Mouse (Mus musculus): ENCODE data around the gene Gimap8.
"Not testable (repeated sequence)": the region's sequence is repeated elsewhere in the genome, so short reads cannot be mapped to it uniquely, and the experiment has no call there.

Gimap8 gene

DNA sequence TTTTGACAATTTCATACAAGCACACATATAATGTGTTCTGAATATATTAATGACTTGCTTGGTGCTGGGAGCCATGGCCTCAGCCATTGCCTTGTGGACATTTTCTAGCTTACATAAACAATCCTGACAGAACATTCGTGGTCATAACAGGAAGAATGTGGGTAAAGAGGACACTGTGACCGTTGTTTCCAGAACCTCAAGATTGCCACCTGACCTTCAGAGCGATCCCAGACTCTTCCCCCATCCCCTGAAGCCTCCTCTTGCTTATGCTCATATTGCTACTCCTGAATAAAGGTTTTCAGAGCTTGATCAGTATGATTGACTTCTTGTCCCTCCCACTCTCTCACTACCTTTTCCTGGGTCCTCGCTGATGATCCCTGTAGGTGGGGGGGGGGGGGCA lies 31.4 kb downstream of the Gimap8 start:
- DNase-seq (ENCODE audit: low spot score in 2 of 2) = no peak

DNA sequence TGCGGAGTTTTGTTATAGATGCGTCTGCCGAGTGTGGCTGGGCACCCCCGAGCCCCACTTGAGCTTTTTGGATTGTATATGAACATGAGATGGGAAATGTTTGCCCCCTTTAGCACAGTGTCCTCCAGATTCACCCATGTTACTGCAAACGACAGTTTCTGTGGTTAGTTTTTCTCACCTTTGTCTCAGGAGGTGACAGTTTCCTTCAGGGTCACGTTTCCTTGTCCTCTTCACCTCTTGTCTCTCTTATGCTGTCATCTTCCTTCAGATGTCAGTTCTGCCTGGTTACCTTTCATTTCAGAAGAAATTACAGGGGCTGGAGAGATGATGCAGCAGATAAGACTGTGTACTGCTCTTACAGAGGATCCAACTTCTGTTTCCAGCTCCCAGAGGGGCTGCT lies 32.7 kb downstream of the Gimap8 start:
- DNase-seq (ENCODE audit: low spot score in 2 of 2) = peak in 1 of 2 experiments; percentile 72

DNA sequence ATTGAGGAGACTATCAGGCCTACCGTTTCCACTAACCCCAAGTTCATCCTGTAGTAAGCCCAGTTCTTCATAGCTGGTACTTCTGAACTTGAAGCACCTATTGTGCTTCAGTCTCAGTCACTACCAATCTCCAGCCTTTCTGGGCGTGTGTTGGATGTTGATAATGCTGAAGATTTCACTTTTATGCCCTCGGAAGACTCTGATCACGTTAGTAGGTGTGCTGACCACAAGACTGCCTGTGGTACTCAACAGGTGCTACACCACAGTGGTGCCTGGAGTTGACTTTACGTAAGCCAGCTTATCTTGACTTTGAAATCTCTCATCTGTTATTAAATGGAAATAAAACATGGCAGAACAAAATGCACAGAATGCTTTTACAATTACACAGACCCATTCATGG lies 33.4 kb downstream of the Gimap8 start:
- DNase-seq (ENCODE audit: low spot score in 2 of 2) = peak in 1 of 2 experiments; percentile 67

DNA sequence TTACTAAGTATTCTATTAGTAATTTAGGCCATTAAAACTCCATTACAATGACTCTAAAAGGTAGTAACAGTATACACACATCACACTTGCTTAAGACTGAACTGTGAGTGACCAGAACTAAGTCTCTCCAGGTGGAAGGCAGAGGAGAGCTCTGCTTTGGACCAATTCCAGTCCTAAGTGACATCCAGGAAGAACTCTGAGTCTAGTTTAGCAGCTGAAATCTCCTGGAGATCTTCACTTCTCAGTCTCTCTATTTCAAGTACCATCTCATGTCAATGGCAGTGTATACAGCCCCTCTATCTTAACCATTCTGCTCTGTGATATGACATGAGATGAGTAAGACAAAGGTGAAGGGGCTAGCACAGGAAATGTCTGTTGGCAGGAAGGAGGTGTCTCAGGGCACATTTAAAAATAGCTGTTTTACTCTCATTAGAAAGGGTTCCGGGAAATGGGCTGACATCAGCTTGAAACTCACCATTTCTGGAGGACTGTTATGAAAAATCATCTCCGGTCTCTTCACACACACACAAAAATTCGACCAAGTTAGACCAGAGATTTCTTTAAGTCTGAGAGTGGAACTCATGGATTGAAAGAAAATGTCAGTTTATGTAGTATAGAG lies 34.5 kb downstream of the Gimap8 start:
- peak; percentile 69 to 76 for DNase-seq (ENCODE audit: low spot score in 2 of 2)

DNA sequence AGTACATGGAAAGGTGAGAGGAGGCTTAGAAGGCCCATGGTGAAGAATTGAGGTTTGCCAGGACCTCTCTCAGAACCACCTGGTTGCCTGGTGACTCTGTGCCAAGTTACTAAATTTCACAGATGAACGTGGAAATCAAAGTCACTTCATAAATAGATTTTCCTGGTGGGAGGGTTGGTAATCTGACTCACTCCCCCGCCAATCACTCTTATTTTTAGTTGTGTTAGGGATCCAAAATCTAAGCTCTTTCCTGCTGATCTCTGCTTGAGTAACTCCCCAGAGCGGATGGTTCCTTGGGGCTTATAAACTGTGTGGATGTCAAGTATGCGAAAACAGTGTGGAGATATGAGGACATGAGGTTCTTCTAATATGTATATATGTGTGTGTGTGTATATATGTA lies 35.2 kb downstream of the Gimap8 start:
- DNase-seq (ENCODE audit: low spot score in 2 of 2) = no peak

DNA sequence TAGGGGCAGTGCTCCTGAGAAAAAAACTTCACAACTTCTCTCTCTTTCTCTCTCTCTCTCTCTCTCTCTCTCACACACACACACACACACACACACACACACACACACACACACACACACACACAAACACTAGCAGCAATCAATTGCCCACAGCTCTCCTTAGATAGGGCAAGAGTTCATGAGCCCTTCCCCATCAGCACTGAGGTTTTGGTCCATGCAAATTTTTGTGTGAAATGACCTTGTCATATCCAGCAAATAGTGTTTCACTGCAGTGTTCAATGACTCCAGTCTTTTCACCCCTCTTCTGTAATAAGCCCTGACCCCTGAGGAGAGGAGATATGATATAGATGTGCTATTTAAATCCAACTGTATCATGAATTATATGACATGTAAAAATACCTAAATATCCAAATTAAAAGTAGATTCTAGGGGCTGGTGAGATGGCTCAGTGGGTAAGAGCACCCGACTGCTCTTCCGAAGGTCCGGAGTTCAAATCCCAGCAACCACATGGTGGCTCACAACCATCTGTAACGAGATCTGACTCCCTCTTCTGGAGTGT lies 36.3 kb downstream of the Gimap8 start:
- DNase-seq (ENCODE audit: low spot score in 2 of 2) = not testable (repeated sequence)

DNA sequence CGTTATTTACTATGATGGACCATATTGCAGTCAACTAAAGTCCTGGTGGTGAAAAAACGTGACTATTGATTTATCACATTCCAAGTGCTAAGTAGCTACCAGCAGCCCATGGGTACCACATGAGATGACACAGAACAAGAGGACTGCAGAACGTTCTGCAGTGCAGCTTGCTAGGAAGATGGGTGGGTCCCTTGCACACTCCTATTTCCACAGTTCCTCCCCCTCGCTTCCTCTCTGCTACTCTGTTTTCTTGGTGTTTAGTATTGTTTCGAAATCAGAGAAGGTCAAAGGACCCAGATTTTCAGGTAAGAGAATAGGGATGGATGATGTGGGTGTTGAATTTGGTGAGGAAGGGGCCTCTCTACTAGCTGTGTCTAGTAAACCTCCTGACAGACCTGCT lies 37.3 kb downstream of the Gimap8 start, which contains the start of gene Gimap4:
Gene Gimap4, plus strand, starts transcription at position 231 of the 400 bp plus-strand sequence.
- no peak for DNase-seq (ENCODE audit: low spot score in 2 of 2)

DNA sequence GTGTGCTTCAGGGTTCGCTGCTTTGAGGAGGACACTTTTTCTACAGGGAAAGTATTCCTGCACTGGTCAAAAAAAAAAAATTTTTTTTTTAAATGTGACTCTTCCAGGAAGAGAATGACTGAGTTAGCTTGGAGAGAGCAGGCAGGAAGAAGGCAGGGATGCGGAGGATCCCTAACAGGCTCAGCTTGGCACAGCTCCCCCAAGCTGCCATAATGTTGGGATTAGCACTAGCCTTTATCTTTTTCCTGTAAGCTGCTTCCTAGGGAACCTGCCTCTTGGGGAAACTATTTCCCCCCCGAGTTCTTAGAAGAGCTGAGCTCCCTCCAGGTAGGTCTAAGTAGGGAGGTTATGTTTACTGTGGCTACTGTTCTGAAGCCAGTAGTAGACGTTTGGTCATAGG lies 37.8 kb downstream of the Gimap8 start:
- DNase-seq (ENCODE audit: low spot score in 2 of 2) = no peak

DNA sequence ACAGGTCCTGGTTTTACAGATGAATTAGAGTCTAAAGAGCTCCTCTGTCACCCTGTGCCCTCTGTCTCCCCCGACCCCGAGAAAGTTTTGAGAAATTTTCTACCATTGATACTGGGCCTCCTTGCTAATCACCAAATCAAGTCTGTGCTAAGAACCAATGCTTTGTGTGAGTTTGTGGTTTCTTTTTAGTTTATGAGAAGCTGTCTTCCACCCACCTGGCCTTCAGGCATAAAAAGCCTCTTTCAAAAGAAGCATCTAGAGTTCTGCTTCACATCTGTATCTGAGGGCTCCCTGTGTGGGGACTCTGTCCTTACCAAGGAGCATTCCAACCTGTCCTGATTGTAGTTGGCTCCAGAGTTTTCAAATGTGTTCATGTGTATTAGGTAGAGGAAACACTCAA lies 38.2 kb downstream of the Gimap8 start:
- DNase-seq (ENCODE audit: low spot score in 2 of 2) = no peak

DNA sequence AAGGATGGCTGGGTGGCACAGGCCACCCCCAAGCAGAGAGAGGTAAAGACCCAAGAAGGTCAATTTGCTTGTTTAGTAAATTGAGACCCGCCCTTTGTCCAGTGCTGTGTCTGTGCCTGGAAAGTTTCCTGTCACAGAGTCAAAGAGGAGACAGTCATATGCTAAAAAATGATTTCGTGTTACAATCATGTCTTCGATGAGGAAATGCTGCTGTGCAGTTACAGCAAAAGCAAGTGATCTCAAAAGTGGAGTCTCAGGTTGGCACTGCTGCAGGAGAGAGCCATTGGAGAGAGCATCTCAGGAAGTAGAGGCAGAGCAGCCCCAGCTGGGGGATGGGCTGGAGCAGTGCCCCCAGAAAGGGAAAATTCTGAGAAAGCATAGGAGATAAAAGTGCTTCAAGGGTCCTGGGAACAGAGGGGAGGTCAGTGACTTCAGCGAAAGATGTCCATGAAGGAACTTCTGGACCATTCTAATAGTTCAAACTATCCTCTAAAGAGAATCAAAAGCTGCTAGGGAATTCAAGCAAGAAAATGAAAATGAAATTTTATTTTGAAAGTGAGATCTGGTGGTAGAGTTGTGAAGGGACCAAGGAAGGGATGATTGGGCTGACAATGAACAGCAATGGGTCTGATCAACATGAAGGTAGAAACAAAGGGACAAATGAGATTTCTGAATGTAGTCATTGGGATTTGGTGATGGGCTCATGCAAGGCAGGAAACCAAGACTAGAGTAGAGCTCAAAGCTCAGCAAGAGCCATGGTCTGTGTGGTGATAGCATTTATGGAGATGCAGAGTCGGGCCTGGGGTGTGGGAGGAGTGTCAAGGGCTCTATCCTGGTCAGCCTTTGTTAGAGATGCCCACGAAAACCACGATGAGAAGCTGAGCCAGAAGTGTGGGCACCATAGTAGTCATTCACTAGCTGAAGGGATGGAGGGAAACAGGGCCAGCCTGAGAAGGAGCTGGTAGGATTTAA lies 38.9 kb downstream of the Gimap8 start:
- peak; percentile 63 to 76 for DNase-seq (ENCODE audit: low spot score in 2 of 2)

DNA sequence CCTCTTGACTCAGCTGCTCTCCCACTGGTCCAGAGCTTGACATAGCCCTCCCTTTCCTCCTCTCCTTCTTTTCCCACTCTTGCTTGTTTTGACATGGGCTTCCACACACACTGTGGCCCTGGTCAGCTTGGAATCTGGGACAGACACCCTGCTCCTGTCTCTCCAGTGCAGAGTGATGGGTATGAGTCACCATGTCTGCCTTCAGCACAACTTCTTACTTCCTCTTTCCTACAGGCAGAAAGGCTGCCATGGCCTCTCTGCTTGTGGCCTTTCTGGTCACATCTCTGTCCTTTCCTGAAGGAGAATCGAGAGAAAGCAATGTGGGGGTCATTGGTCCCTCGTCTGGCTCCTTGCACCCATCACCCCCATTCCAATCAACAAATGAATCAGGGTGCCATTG lies 40.0 kb downstream of the Gimap8 start:
- DNase-seq (ENCODE audit: low spot score in 2 of 2) = no peak

DNA sequence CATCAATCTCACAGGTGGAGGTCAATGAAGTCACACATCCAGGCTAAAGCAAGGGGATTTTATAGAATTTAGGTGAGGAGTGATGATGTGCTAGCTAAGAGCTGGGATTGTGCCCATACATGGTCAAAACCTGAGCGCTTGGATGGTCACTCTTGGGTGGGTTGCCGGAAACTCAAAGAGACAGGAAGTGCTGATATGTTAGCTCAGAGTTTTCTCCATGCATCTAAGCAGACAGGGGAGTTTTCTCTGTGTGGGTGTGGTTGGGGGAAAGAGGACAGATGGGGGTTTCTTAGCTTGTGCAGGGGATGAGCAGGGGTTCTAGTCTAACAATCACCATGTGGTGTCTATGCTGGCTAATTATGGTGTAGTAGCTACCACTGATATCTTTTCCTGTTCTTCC lies 42.3 kb downstream of the Gimap8 start:
- peak; percentile 65 to 70 for DNase-seq (ENCODE audit: low spot score in 2 of 2)

DNA sequence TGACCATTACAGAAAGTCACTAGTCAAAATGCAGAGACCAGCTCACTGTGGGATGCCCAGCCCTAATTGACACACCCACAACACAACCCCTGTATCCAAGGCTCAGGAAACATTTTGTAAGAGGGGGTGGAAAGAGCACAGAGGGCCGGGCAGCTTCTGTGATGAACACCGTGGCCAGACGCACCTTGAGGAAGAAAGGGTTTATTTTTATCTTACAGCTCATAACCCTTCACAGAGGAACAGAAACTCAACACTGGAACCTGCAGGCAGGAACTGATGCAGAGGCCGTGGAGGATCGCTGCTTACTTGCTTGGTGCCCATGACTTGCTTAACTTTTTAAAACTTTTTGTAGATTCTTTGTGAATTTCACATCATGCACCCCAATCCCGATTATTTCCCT lies 45.9 kb downstream of the Gimap8 start:
- DNase-seq (ENCODE audit: low spot score in 2 of 2) = no peak

DNA sequence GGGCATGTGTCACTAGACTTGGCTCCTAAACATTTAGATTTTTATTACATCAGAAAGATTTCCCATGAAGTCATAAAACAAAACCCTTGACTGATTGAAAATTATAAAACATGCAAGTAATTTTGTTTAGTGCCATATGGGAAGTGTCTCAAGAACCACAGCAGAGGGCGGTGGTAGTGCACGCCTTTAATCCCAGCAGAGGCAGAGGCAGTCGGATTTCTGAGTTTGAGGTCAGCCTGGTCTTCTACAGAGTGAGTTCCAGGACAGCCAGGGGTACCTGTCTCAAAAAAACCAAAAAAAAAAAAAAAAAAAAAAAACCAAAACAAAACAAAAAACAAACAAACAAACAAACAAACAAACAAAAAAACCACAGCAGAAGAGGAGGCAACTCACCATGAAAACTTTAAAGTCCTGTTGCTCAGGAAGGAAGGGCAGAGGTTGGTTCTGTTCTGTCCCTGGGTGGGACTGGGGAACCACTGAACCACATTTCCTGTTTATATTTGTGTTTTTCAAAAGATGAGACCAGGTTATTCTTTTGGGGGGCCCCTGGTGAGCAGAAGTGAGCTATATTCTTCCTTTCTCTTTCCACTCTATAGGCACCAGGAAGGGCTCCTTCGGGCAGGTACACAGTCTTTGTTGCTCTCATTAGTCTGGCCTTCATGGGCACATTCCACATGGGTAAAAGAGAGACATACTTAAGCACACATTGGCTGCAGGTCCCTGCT lies 50.0 kb downstream of the Gimap8 start:
- no peak for DNase-seq (ENCODE audit: low spot score in 2 of 2)

DNA sequence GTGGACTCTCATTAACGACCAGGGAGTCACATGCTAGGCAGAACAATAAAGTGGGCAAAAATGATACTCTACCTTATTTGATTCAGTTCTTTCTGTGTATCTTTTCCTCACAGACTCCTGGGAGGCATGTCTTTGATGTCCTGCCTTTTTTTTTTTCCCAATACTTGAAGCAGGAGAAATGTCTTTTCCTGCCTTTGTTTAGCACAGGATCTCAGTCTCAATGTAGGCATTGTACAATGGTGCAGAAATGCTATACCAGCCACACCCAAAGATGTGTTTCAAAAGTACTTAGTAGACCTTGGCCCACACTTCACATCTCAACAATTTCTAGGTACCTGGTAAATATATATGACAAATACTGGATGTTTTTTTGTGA lies 50.5 kb downstream of the Gimap8 start:
- DNase-seq (ENCODE audit: low spot score in 2 of 2) = no peak

DNA sequence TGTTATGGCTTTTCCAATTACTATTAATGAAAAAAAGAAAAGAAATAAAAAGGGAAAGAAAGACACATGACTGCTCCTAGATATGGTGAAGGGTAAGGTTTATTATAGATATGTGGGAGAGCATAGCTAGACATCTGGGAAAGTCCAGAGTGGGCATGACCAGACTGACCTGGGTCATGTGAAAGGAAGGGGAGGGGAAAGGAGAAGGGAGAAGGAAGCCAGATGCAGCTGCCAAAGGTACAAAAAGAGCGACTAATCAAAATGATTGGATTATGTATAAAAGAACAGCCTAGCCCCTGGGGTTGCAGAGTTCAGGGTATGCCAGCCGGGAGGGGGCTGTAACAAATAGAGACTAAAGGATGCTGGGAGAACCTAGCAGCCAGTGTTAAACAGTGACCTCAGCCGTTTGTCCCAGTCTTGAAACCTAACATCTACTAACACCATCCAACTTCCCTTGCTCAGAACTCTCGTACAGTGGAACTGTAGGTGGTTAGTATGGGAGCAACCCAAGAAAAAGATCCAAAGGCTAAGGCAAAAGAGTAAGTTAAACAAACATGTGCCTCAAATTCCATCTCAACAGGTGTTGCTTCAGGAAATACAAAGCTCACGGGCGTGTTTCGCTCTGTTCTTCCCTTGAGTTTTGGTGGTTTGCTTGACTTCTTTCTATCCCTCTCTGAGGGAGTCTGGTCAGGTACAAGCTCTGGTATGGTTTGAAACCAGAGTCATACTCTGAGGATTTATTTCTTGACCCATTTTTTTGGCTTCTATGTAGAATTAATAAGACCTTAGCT lies 51.2 kb downstream of the Gimap8 start:
- DNase-seq (ENCODE audit: low spot score in 2 of 2) = no peak

DNA sequence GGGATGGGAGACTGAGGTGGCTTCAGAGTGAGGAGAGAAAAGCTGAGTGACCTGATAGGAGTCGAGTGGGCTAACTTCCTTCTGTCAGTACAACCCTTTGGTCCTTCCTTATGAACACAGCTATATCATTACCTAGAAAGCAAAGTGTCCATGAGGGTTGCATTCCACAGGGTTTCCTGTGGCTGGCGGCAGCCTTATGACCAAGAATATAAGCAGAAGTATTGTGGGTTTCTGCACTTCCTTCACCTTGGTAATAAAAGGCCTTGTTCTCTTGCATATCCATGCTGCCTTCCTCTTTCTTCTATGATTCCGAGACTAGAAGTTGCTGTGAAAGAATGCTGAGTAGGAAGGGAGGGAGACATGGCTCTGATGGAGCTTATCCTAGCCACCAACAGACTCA lies 51.9 kb downstream of the Gimap8 start:
- no peak for DNase-seq (ENCODE audit: low spot score in 2 of 2)

DNA sequence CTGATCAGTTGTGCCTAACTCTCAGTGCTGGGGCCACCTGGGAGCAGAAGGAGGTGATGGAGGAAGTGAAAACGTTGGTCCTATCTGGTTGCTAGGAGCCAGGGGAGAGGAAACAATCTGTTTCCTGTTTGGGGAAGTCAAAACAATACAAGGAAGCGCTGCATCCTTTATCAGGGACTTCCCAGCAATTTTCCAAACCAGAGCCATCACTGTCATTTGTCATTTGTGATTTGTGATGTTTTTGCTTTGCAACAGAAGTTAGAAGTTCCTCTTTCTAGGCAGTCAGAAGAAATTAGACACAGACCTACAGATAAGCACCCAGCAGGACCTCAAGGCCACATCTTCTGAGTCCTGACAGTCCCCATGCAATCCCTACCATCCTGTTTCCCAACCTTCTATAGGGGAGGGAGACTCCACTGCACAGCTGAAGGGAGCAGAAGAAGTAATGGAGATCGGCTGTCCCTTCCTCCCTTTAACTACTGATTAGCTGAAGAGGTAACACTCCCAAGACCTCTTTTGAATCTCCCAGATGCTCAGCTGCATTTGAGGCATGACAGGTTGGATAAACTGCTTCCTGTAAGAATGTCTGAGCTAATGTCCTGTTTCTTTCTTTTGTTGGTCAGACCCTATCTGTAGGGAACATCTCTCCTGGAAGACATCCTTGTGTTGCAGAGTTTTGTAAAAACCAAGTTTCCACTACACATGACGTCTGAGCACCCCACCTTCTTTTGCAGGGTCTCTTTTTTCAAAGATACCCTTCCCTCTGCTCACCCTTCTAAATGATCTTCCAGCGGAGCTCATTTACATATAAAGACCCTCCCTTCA lies 53.4 kb downstream of the Gimap8 start:
- DNase-seq (ENCODE audit: low spot score in 2 of 2) = peak in 1 of 2 experiments; percentile 68

DNA sequence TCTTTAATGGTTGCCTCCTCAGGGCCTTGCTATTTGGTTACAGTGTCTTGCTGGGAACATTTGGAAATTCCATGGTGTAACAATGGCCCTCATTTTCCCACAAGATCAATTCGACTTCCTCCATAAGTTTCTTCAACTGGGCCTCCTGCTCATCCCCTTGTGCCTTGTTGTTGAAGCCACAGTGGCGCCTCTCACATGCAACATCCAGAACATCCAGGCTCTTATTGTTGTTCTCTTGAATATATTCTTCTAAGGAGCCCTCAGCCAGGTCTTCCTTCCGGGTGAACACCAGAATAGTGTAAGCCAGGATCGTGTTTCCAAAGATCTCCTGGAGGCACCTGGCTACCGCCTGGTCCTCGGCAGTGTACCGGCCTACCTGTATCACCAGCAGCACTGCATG lies 55.1 kb downstream of the Gimap8 start:
- no peak for DNase-seq (ENCODE audit: low spot score in 2 of 2)

DNA sequence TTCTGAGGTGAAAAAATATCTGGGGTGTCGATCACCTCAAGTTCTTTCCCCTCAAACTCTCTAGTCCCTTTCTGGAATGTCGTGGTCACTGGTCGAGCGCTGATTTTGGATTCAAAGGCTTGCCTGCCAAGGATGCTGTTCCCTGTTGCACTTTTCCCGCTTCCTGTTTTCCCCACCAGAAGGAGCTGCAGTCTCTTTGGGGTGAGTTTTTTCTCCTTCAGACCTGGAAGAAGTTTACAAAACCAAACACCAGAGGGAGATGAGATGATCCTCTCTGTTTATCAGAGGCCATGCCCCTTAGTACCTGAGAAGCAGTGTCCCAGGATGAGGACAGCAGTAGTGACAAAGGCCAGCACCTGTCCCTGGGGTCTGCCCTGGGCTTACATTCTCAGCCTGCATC lies 55.6 kb downstream of the Gimap8 start:
- DNase-seq (ENCODE audit: low spot score in 2 of 2) = no peak
